Mouse (Mus musculus) midbrain, embryonic 11.5 days (tissue): Measurements from ENCODE around the gene Snx33. TPM values are rescaled to one million over a fixed set of nuclear protein-coding genes. Genes with fewer than 3 reads are reported as not detected.

Source experiments
- ATAC-seq: fragments of 200-750 bp; cut with Nextera tagmentation; 2 replicates; pipeline ENCODE4 v1.8.0; 2017; ENCODE audit warnings: moderate TSS enrichment, moderate library complexity; ENCODE audit not compliant: low FRiP score
- DNase-seq: peaks from one replicate; pipeline ENCODE4 v3.0.0; 2015; ENCODE audit warnings: low spot score; ENCODE audit errors: missing footprints
- H3K27ac ChIP-seq: fragments of 300-500 bp; sonication (generic); 2 replicates; pipeline ENCODE4 v1.5.1; 2014; ENCODE audit warnings: low read depth, low read length
- H3K27me3 ChIP-seq: fragments of 300-500 bp; sonication (generic); 2 replicates; pipeline ENCODE4 v1.6.1; 2014; ENCODE audit warnings: mild to moderate bottlenecking, low read length, moderate library complexity, mixed read lengths; ENCODE audit not compliant: control insufficient read depth, insufficient read depth
- H3K36me3 ChIP-seq: fragments of 300-500 bp; sonication (generic); 2 replicates; pipeline ENCODE4 v1.6.1; 2014; ENCODE audit warnings: mild to moderate bottlenecking, low read length, moderate library complexity, mixed read lengths; ENCODE audit not compliant: control insufficient read depth, insufficient read depth
- H3K4me1 ChIP-seq: fragments of 300-500 bp; sonication (generic); 2 replicates; pipeline ENCODE4 v1.6.1; 2014; ENCODE audit warnings: low read length; ENCODE audit not compliant: control insufficient read depth, insufficient read depth
- H3K4me2 ChIP-seq: fragments of 300-500 bp; sonication (generic); 2 replicates; pipeline ENCODE4 v1.6.1; 2014; ENCODE audit warnings: mild to moderate bottlenecking, moderate library complexity
- H3K4me3 ChIP-seq: fragments of 300-500 bp; sonication (generic); 2 replicates; pipeline ENCODE4 v1.5.1; 2014; ENCODE audit warnings: low read depth, low read length
- H3K9ac ChIP-seq: fragments of 300-500 bp; sonication (generic); 2 replicates; pipeline ENCODE4 v1.6.1; 2014; ENCODE audit warnings: low read length
- H3K9me3 ChIP-seq: fragments of 300-500 bp; sonication (generic); 2 replicates; pipeline ENCODE4 v1.6.1; 2016; ENCODE audit warnings: low read length; ENCODE audit not compliant: control insufficient read depth
- WGBS: fragments of 180-500 bp; shearing (Covaris S2); extraction: QIAGEN DNeasy Blood & Tissue Kit; methylation state at CpG from one replicate; pipeline ENCODE4 v1.1.7; 2014; 5-methylcytosine and 5-hydroxymethylcytosine counted together
- polyA plus RNA-seq: library from polyadenylated mRNA; unstranded; fragments of >200 nt; fragmentation: Nextera tagmentation; extraction: Ambion mirVana; gene quantifications from 2 replicates; pipeline ENCODE4 v1.2.1, GENCODE M21; 2014

The Snx33 gene
- polyA plus RNA-seq, 1 experiment from 2014 or later = 4.9 TPM

GRCm38 (mm10) chr9:56929496-56929895 is 1.3 kb upstream of the Snx33 start:
- H3K36me3 ChIP-seq = no peaks in the 10 kb centered on the region
- H3K9me3 ChIP-seq = no peaks in the 10 kb centered on the region
- no peak overlapping the region for H3K4me3 ChIP-seq
- no peak overlapping the region for H3K9ac ChIP-seq
- 75% methylated on average over 4 of the region's 4 CpGs for WGBS
- no peak overlapping the region for H3K27ac ChIP-seq
- peak; percentile 79 for DNase-seq
- H3K27me3 ChIP-seq = no peaks in the 10 kb centered on the region
- no peak for ATAC-seq
- H3K4me1 ChIP-seq = peaks cover 15% of the 10 kb centered on the region
- H3K4me2 ChIP-seq = no peak overlapping the region

GRCm38 (mm10) chr9:56927191-56928012 is 769 bp downstream of the Snx33 start:
- Histone ChIP-seq H3K9me3 (no peaks in the 10 kb centered on the region), H3K36me3 (no peaks in the 10 kb centered on the region), H3K9ac (peak overlapping the region; percentile 73), H3K4me2 (peak overlapping the region; percentile 81), H3K4me3 (peak overlapping the region; percentile 52), H3K27ac (peak overlapping the region; percentile 74), H3K4me1 (peaks cover 26% of the 10 kb centered on the region), H3K27me3 (no peaks in the 10 kb centered on the region)
- DNase-seq (peak; percentile 97), ATAC-seq (peak; percentile 75)
- under 1% methylated on average over 35 of the region's 35 CpGs for WGBS

GRCm38 (mm10) chr9:56926387-56926786 is 1.8 kb downstream of the Snx33 start:
- Histone ChIP-seq H3K4me3 (no peak overlapping the region), H3K9me3 (no peaks in the 10 kb centered on the region; the same call in 1 of the 2 replicates), H3K9ac (peak overlapping the region; percentile 18; the same call in 1 of the 2 replicates), H3K36me3 (peaks cover 2% of the 10 kb centered on the region; the same call in 1 of the 2 replicates), H3K4me1 (peaks cover 26% of the 10 kb centered on the region), H3K27me3 (no peaks in the 10 kb centered on the region), H3K4me2 (peak overlapping the region; percentile 81), H3K27ac (no peak overlapping the region)
- 80% methylated on average over 10 of the region's 10 CpGs for WGBS
- ATAC-seq = no peak
- DNase-seq = peak; percentile 79

GRCm38 (mm10) chr9:56926025-56926360 is 2.2 kb downstream of the Snx33 start:
- H3K27ac ChIP-seq = no peak overlapping the region
- no peak overlapping the region for H3K9ac ChIP-seq
- H3K4me2 ChIP-seq = no peak overlapping the region
- no peaks in the 10 kb centered on the region; the same call in 1 of the 2 replicates for H3K9me3 ChIP-seq
- no peak overlapping the region for H3K4me3 ChIP-seq
- ATAC-seq = no peak
- H3K4me1 ChIP-seq = peaks cover 26% of the 10 kb centered on the region
- no peaks in the 10 kb centered on the region for H3K27me3 ChIP-seq
- DNase-seq = peak; percentile 56
- 92% methylated on average over 10 of the region's 10 CpGs for WGBS
- H3K36me3 ChIP-seq = peaks cover 2% of the 10 kb centered on the region; the same call in 1 of the 2 replicates

- ATAC-seq = no peak
- H3K27ac ChIP-seq = no peak overlapping the region
- H3K4me1 ChIP-seq = peaks cover 26% of the 10 kb centered on the region
- H3K9me3 ChIP-seq = no peaks in the 10 kb centered on the region; the same call in 1 of the 2 replicates
- 91% methylated on average over 26 of the region's 26 CpGs for WGBS
- peaks cover 2% of the 10 kb centered on the region; the same call in 1 of the 2 replicates for H3K36me3 ChIP-seq
- no peak overlapping the region for H3K4me3 ChIP-seq
- no peak overlapping the region; the same call in 1 of the 2 replicates for H3K9ac ChIP-seq
- peak overlapping the region; percentile 27 for H3K4me2 ChIP-seq
- no peaks in the 10 kb centered on the region for H3K27me3 ChIP-seq
- DNase-seq = peak; percentile 75
These were observed 2.7 kb downstream of the Snx33 start for GRCm38 (mm10) chr9:56925291-56926024.

- WGBS = 58% methylated on average over 7 of the region's 7 CpGs
- ATAC-seq (no peak), DNase-seq (peak; percentile 70)
- Histone ChIP-seq H3K27me3 (no peaks in the 10 kb centered on the region), H3K9ac (peak overlapping the region; percentile 48), H3K4me2 (peak overlapping the region; percentile 27), H3K4me3 (0 out of 2 replicates have a peak overlapping the region, but pooled peaks have one; percentile 4), H3K4me1 (peaks cover 26% of the 10 kb centered on the region), H3K9me3 (no peaks in the 10 kb centered on the region; the same call in 1 of the 2 replicates), H3K27ac (no peak overlapping the region), H3K36me3 (peaks cover 4% of the 10 kb centered on the region; the same call in 1 of the 2 replicates)
These were observed 3.5 kb downstream of the Snx33 start for GRCm38 (mm10) chr9:56924651-56925027.

- WGBS = 70% methylated on average over 8 of the region's 8 CpGs
- H3K27me3 ChIP-seq = no peaks in the 10 kb centered on the region
- peak overlapping the region; percentile 27 for H3K4me2 ChIP-seq
- no peaks in the 10 kb centered on the region; the same call in 1 of the 2 replicates for H3K9me3 ChIP-seq
- ATAC-seq (no peak), DNase-seq (peak; percentile 76)
- no peak overlapping the region for H3K27ac ChIP-seq
- H3K9ac ChIP-seq = peak overlapping the region; percentile 48
- H3K4me1 ChIP-seq = peaks cover 26% of the 10 kb centered on the region
- H3K4me3 ChIP-seq = 0 out of 2 replicates have a peak overlapping the region, but pooled peaks have one; percentile 4
- H3K36me3 ChIP-seq = peaks cover 5% of the 10 kb centered on the region; the same call in 1 of the 2 replicates
These were observed 4.1 kb downstream of the Snx33 start for GRCm38 (mm10) chr9:56923841-56924650.

GRCm38 (mm10) chr9:56922746-56923145 is 5.4 kb downstream of the Snx33 start:
- no peak overlapping the region for H3K4me2 ChIP-seq
- H3K4me1 ChIP-seq = peaks cover 26% of the 10 kb centered on the region
- no peaks in the 10 kb centered on the region for H3K27me3 ChIP-seq
- WGBS = 90% methylated on average over 4 of the region's 4 CpGs
- peaks cover 5% of the 10 kb centered on the region; the same call in 1 of the 2 replicates for H3K36me3 ChIP-seq
- no peak overlapping the region for H3K4me3 ChIP-seq
- no peak for ATAC-seq
- peak; percentile 75 for DNase-seq
- H3K9ac ChIP-seq = no peak overlapping the region
- no peaks in the 10 kb centered on the region; the same call in 1 of the 2 replicates for H3K9me3 ChIP-seq
- no peak overlapping the region for H3K27ac ChIP-seq
